Mouse (Mus musculus) heart, embryonic 12.5 days (tissue): ENCODE measurements around the gene Spryd4. TPM values are rescaled to one million over a fixed set of nuclear protein-coding genes. Genes with fewer than 3 reads are reported as not detected.
"Not testable (repeated sequence)": the region's sequence is repeated elsewhere in the genome, so short reads cannot be mapped to it uniquely, and the experiment has no call there.

ENCODE experiments used
- ATAC-seq: fragments of 200-750 bp; cut with Nextera tagmentation; 2 replicates; pipeline ENCODE4 v1.8.0; 2017; ENCODE audit warnings: moderate TSS enrichment, moderate library complexity; ENCODE audit not compliant: insufficient number of reproducible peaks, low FRiP score
- H3K27ac ChIP-seq: fragments of 300-500 bp; sonication (generic); 2 replicates; pipeline ENCODE4 v1.5.1; 2016; ENCODE audit warnings: mild to moderate bottlenecking, moderate library complexity; ENCODE audit not compliant: poor library complexity, severe bottlenecking
- H3K27me3 ChIP-seq: fragments of 300-500 bp; sonication (generic); replicated peaks from 2 replicates; pipeline ENCODE4 v1.6.1; 2016; ENCODE audit warnings: mild to moderate bottlenecking, moderate library complexity
- H3K36me3 ChIP-seq: fragments of 300-500 bp; sonication (generic); 2 replicates; pipeline ENCODE4 v1.6.1; 2016; ENCODE audit warnings: mild to moderate bottlenecking, moderate library complexity
- H3K4me1 ChIP-seq: fragments of 300-500 bp; sonication (generic); replicated peaks from 2 replicates; pipeline ENCODE4 v1.6.1; 2016; ENCODE audit warnings: mild to moderate bottlenecking
- H3K4me2 ChIP-seq: fragments of 300-500 bp; sonication (generic); 2 replicates; pipeline ENCODE4 v1.6.1; 2016; ENCODE audit warnings: mild to moderate bottlenecking, moderate library complexity
- H3K4me3 ChIP-seq: fragments of 300-500 bp; sonication (generic); 2 replicates; pipeline ENCODE4 v1.5.1; 2016; ENCODE audit warnings: mild to moderate bottlenecking
- H3K9ac ChIP-seq: fragments of 300-500 bp; sonication (generic); 2 replicates; pipeline ENCODE4 v1.6.1; 2016; ENCODE audit warnings: mild to moderate bottlenecking, moderate library complexity
- H3K9me3 ChIP-seq: fragments of 300-500 bp; sonication (generic); replicated peaks from 2 replicates; pipeline ENCODE4 v1.6.1; 2016; ENCODE audit warnings: mild to moderate bottlenecking, moderate library complexity
- WGBS: fragments of 180-500 bp; shearing (Covaris S2); methylation state at CpG from one replicate; pipeline ENCODE4 v1.1.7; 2016; 5-methylcytosine and 5-hydroxymethylcytosine counted together
- polyA plus RNA-seq: library from polyadenylated mRNA; unstranded; fragments of >200 nt; fragmentation: Nextera tagmentation; extraction: Ambion mirVana; gene quantifications from 2 replicates; pipeline ENCODE4 v1.2.1, GENCODE M21; 2016

Gene Spryd4
- polyA plus RNA-seq, 1 experiment from 2014 or later: 35.7 TPM

DNA sequence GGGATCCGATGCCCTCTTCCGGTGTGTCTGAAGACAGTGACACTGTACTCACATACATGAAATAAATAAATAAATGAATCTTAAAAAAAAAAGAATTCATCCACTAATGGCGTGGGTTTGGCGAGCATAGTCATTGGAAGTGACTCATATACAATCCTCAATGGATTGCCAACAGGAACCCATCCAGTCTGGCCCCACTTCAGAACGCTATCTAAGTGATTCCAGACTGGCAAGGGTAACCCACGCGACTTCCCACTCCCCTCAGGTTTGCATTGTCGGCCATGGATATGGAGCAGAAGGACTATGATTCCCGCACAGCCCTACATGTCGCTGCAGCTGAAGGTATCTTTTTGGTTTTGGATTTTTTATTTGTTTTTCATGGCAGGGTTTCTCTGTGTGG is 3.3 kb downstream of the Spryd4 start:
- Histone ChIP-seq H3K4me1 (peaks cover 12% of the 10 kb centered on the region), H3K36me3 (peaks cover 15% of the 10 kb centered on the region; the same call in 1 of the 2 replicates), H3K4me2 (no peak overlapping the region), H3K27ac (no peak overlapping the region), H3K9ac (no peak overlapping the region), H3K27me3 (no peaks in the 10 kb centered on the region), H3K9me3 (no peaks in the 10 kb centered on the region), H3K4me3 (no peak overlapping the region)
- no peak for ATAC-seq
- WGBS: 92% methylated on average over 10 of the region's 10 CpGs

DNA sequence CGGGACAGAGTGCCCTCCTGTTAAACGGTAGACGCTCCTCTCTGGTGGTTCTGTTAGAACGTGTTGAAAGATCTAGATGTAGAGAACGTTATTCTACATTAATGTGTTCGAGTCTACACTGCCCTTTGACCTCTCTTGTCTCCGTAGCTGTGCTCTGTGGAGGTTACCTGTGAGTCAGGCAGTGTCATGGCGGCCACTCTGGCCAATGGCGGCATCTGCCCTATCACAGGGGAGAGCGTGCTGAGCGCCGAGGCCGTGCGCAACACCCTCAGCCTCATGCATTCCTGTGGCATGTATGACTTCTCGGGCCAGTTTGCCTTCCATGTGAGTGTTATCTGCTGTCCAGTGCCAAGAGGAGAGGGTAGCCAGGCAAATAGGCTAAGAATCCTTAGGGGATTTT is 6.7 kb downstream of the Spryd4 start:
- Histone ChIP-seq H3K27me3 (no peaks in the 10 kb centered on the region; the same call in 1 of the 2 replicates), H3K4me1 (no peaks in the 10 kb centered on the region), H3K4me3 (no peak overlapping the region), H3K27ac (no peak overlapping the region), H3K36me3 (peaks cover 15% of the 10 kb centered on the region; the same call in 1 of the 2 replicates), H3K4me2 (no peak overlapping the region), H3K9me3 (no peaks in the 10 kb centered on the region), H3K9ac (no peak overlapping the region)
- no peak for ATAC-seq
- 86% methylated on average over 15 of the region's 15 CpGs for WGBS

DNA sequence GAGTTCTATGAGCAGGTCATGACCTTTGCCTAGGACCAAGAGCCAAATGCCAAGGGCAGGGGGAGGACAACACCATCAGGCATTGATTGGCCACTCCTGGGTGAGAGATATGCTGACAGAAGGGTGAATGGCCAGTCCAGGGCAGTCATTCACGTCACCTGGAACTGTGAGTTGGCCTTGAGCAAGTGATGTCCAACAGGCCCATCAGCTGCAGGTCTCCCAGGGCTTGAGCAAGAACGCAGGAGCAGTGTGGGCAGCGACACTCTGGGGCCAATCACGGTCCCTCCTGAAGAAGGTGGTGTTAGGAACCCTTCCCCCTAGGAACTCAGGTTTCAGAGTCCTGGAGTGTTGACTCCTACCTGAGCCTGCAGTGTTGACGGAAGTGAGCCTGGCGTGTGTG is 9.8 kb downstream of the Spryd4 start:
- H3K27me3 ChIP-seq: peaks cover 8% of the 10 kb centered on the region
- no peak overlapping the region for H3K9ac ChIP-seq
- H3K36me3 ChIP-seq: peaks cover 7% of the 10 kb centered on the region; the same call in 1 of the 2 replicates
- H3K27ac ChIP-seq: no peak overlapping the region
- ATAC-seq: 0 out of 2 replicates have a peak, but pooled peaks have one; percentile 22
- no peak overlapping the region for H3K4me2 ChIP-seq
- no peaks in the 10 kb centered on the region for H3K9me3 ChIP-seq
- no peaks in the 10 kb centered on the region for H3K4me1 ChIP-seq
- 57% methylated on average over 5 of the region's 6 CpGs for whole genome bisulfite sequencing
- H3K4me3 ChIP-seq: no peak overlapping the region

DNA sequence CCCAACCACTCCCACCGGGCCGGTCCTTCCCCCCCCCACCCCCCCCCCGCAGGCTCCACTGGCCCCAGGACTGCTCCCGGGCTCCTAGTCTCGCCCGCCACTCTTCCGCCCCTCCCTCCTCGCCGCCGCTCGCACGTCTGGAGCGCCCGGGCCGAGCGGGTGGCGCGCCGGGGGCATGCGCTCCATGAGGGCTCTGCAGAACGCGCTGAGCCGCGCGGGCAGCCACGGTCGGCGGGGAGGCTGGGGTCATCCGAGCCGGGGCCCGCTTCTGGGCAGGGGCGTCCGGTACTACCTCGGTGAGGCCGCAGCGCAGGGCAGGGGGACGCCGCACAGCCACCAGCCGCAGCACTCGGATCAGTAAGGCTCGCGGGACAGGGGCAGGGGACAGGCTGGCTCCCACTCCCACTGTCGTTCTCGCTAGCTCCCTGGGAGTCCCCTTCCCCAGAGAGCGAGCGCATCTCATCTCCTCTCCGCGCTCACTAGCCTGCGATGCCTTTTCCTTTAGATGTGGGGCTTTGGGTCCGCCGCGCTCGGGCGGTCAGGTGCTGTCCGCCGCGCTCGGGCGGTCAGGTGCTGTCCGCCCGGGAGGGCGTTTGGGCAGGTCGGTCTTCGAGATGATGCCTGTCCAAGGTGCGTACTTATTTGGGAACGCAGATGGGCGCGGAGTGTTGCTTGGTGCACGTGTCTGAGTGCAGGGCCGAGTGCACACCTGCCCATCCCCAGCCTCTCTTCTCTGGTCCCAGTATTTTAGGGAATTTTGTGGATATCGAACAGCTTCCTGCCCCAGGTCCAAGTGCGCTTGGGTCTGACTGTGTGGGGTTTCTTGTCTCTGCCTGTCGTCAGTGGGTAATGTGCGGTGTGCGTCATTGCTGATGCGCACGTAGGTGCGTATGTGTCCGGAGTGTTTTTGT is 16.8 kb downstream of the Spryd4 start:
- H3K27ac ChIP-seq: no peak overlapping the region

DNA sequence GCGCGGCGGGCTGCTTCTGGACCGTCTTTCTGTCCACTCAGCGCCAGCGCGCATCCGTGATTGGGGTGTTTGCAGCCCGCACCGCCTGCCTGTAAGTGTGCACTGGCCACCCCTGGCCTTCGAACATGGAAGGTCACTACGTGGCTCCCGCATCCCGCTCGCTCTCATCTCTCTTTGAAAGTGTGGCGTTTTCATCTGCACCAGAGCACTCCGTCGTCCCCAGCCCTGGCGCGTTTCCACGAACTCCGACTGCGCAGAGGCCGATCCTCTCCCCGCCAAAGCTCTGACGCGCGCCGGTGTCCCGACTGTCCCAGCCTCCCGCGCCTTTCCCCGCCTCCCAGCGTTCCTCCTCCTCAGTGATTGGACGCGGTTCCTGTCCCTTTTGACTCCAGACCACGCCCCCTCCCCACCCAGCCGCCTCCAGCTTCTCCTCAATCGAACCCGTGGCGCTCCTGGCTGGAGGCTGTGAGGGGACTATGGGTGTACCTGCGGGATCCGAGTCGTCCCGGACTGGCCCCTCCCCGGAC is 17.5 kb downstream of the Spryd4 start, which contains the start of gene Gls2:
Gene Gls2, plus strand, starts transcription at position 434 of the 527 bp plus-strand sequence.
- no peak within 1 kb of the TSS for H3K27ac ChIP-seq
- no peaks in the 10 kb centered on the region for H3K36me3 ChIP-seq
- under 1% methylated on average over 45 of the region's 46 CpGs for WGBS

More for the DNA sequence above, 16.8 kb downstream of the Spryd4 start:
- peak; percentile 89 for ATAC-seq
- Histone ChIP-seq H3K4me1 (peaks cover 15% of the 10 kb centered on the region), H3K9me3 (no peaks in the 10 kb centered on the region), H3K9ac (peak overlapping the region; percentile 71), H3K27me3 (peaks cover 31% of the 10 kb centered on the region), H3K4me3 (peak overlapping the region; percentile 88), H3K36me3 (no peaks in the 10 kb centered on the region), H3K4me2 (peak overlapping the region; percentile 100)
- WGBS: 1% methylated on average over 62 of the region's 79 CpGs

DNA sequence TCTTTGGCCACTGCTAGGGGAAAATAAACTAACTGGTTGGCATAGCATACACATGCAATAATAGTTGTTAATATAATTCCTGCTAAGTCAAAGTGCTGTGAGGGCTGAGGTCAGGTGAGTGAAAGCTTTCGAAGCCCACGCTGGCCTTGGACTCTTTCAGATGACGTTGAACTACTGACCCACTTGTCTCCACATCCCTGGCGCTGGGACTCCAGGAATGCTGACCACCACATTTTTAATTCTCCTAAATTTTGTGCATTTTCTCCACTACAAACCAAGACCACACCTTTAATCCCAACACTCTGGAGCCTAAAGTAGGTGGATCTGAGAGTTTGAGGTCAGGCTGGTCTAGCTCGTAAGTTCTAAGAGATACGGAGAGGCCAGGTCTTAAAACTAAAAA is 18.5 kb downstream of the Spryd4 start:
- WGBS: 92% methylated on average over 6 of the region's 6 CpGs
- no peak for ATAC-seq
- H3K9me3 ChIP-seq: no peaks in the 10 kb centered on the region
- no peak overlapping the region for H3K4me2 ChIP-seq
- H3K27me3 ChIP-seq: peaks cover 26% of the 10 kb centered on the region
- no peak overlapping the region for H3K27ac ChIP-seq
- no peak overlapping the region for H3K9ac ChIP-seq
- peaks cover 15% of the 10 kb centered on the region for H3K4me1 ChIP-seq
- no peaks in the 10 kb centered on the region for H3K36me3 ChIP-seq
- H3K4me3 ChIP-seq: no peak overlapping the region

More for the DNA sequence above, 17.5 kb downstream of the Spryd4 start, which contains the start of gene Gls2:
- H3K4me3 ChIP-seq: peak within 1 kb of the TSS; percentile 88
- peak within 1 kb of the TSS; percentile 71 for H3K9ac ChIP-seq
- H3K4me2 ChIP-seq: peak within 1 kb of the TSS; percentile 100
- H3K9me3 ChIP-seq: no peaks in the 10 kb centered on the region
- peaks cover 31% of the 10 kb centered on the region for H3K27me3 ChIP-seq
- peaks cover 15% of the 10 kb centered on the region for H3K4me1 ChIP-seq
- ATAC-seq: peak; percentile 96

DNA sequence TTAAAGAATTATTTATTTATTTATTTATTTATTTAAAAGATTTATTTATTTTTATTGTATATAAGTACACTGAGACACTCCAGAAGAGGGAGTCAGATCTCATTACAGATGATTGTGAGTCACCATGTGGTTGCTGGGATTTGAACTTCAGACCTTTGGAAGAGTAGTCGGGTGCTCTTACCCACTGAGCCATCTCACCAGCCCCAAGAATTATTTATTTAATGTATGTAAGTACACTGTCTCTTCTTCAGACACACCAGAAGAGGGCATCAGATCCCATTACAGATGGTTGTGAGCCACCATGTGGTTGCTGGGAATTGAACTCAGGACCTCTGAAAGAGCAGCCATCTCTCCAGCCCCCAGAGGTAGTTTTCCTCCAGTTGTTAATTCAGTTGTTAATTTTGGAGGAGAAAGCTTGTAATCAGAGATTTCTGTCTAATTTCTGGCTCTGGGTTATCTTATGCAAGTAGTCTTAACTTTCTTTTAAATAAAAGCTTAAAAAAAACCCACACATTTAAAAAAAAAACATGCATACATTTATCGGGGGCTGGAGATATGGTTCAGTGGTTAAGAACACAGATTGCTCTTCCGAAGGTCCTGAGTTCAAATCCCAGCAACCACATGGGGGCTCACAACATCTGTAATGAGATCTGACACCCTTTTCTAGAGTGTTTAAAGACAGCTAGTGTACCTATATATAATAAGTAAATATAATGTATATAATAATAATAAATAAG is 19.4 kb downstream of the Spryd4 start:
- Histone ChIP-seq H3K27me3 (peaks cover 26% of the 10 kb centered on the region), H3K4me1 (peaks cover 15% of the 10 kb centered on the region)
- H3K4me3 ChIP-seq, H3K9me3 ChIP-seq, ATAC-seq, H3K4me2 ChIP-seq, H3K9ac ChIP-seq, H3K36me3 ChIP-seq, H3K27ac ChIP-seq: not testable (repeated sequence)
- 87% methylated on average over 3 of the region's 3 CpGs for WGBS

DNA sequence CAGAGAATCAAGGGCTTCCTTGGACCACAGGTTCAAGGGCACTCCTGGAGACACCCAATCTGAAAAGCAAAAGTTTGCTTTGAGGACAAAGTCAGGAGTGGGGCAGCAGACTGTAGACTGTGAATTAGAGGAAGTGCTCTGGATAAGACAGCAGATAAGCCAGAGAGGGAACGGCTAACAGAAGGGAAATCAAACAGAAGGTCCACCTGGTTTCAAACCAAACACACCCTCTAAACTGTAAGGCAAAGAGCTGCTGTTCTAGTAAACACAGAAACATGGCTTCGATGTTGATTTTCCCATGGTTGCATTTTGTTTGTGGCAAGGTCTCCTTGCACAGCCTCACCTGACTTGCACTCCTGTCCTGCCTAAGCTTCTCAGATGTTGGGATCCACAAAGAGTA is 20.1 kb downstream of the Spryd4 start:
- no peak for ATAC-seq

DNA sequence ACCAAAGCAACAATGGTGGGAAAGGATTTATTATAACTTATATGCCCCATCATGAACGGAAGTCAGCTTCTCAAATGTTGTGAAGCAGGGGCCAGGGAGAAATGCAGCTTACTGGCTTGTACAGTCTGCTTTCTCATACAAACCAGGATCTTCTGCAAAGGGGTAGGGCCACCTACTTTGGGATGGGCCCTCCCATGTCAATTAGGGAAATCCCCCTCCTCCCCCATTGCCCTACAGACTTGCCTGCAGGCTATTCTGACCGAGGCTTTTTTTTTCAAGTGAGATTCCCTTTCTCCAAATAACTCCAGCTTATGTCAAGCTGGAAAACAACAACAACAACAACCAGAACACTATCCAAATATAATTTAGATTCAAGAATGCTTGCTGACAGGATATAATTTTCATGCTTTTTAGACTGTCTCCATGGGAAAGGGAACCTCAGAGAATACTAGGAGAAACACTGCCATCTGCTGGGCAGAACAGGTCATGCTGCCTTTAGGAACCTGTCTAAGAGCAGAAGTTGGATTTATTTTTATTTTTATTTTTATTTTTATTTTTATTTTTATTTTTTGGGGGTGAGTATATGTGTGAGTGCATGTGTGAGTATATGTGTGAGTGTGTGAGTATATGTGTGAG is 23.2 kb downstream of the Spryd4 start:
- 53% methylated on average over 2 of the region's 2 CpGs for WGBS
- no peaks in the 10 kb centered on the region for H3K36me3 ChIP-seq
- no peak overlapping the region for H3K27ac ChIP-seq
- ATAC-seq: no peak
- no peaks in the 10 kb centered on the region for H3K27me3 ChIP-seq
- H3K4me2 ChIP-seq: no peak overlapping the region
- H3K4me1 ChIP-seq: 0 out of 2 replicates have a peak, but pooled peaks cover 6% of the 10 kb centered on the region
- no peak overlapping the region for H3K9ac ChIP-seq
- H3K4me3 ChIP-seq: no peak overlapping the region
- H3K9me3 ChIP-seq: no peaks in the 10 kb centered on the region

More for the DNA sequence above, 20.1 kb downstream of the Spryd4 start:
- Histone ChIP-seq H3K4me3 (no peak overlapping the region), H3K4me1 (peaks cover 15% of the 10 kb centered on the region), H3K9me3 (no peaks in the 10 kb centered on the region), H3K27me3 (peaks cover 20% of the 10 kb centered on the region), H3K9ac (no peak overlapping the region), H3K4me2 (no peak overlapping the region), H3K27ac (no peak overlapping the region), H3K36me3 (no peaks in the 10 kb centered on the region)
- WGBS: 46% methylated on average over 2 of the region's 2 CpGs

DNA sequence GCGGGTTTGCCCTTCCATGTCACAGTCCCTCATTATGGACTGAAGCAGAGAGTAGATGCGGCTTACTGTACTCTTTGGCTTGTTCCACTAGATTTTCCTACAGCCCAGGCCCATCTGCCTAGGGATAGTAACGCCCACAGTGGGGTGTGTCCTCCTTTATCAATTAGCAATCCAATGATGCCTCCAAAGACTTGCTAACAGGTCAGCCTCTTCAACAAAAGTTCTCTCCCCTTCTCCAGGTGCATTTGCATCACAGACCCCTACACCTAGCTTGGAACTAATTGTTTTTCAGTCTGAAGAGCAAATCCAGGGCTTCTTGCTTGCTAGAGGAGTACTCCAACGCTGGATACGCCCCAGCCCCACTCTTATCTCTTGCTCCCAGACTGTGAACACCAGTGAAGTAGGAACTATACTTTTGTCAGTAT is 24.4 kb downstream of the Spryd4 start:
- H3K4me3 ChIP-seq: no peak overlapping the region
- 49% methylated on average over 5 of the region's 5 CpGs for WGBS
- H3K36me3 ChIP-seq: no peaks in the 10 kb centered on the region
- no peak overlapping the region for H3K27ac ChIP-seq
- H3K9ac ChIP-seq: no peak overlapping the region
- H3K4me2 ChIP-seq: no peak overlapping the region
- H3K4me1 ChIP-seq: 0 out of 2 replicates have a peak, but pooled peaks cover 6% of the 10 kb centered on the region
- ATAC-seq: 0 out of 2 replicates have a peak, but pooled peaks have one; percentile 63
- no peaks in the 10 kb centered on the region for H3K27me3 ChIP-seq
- H3K9me3 ChIP-seq: no peaks in the 10 kb centered on the region
